Mouse (Mus musculus) embryonic facial prominence, embryonic 15.5 days (tissue): ENCODE results near the gene Ercc6l. TPM values are rescaled to one million over a fixed set of nuclear protein-coding genes. Genes with fewer than 3 reads are reported as not detected.
"Not testable (repeated sequence)": the region's sequence is repeated elsewhere in the genome, so short reads cannot be mapped to it uniquely, and the experiment has no call there.

ENCODE experiments used
- ATAC-seq: fragments of 200-750 bp; cut with Nextera tagmentation; 2 replicates; pipeline ENCODE4 v1.8.0; 2017; ENCODE audit warnings: low read depth, moderate TSS enrichment; ENCODE audit not compliant: insufficient number of reproducible peaks, low FRiP score, low TSS enrichment
- H3K27ac ChIP-seq: fragments of 300-500 bp; sonication (generic); replicated peaks from 2 replicates; pipeline ENCODE4 v1.5.1; 2015; ENCODE audit warnings: mild to moderate bottlenecking, inconsistent platforms
- H3K27me3 ChIP-seq: fragments of 300-500 bp; sonication (generic); 2 replicates; pipeline ENCODE4 v1.6.1; 2015; ENCODE audit warnings: inconsistent platforms
- H3K36me3 ChIP-seq: fragments of 300-500 bp; sonication (generic); 2 replicates; pipeline ENCODE4 v1.6.1; 2015; ENCODE audit warnings: mild to moderate bottlenecking, inconsistent platforms
- H3K4me1 ChIP-seq: fragments of 300-500 bp; sonication (generic); 2 replicates; pipeline ENCODE4 v1.6.1; 2015; ENCODE audit warnings: inconsistent platforms
- H3K4me2 ChIP-seq: fragments of 300-500 bp; sonication (generic); replicated peaks from 2 replicates; pipeline ENCODE4 v1.6.1; 2015; ENCODE audit warnings: mild to moderate bottlenecking, inconsistent platforms
- H3K4me3 ChIP-seq: fragments of 300-500 bp; sonication (generic); replicated peaks from 2 replicates; pipeline ENCODE4 v1.5.1; 2015; ENCODE audit warnings: mild to moderate bottlenecking, inconsistent platforms
- H3K9ac ChIP-seq: fragments of 300-500 bp; sonication (generic); 2 replicates; pipeline ENCODE4 v1.6.1; 2015; ENCODE audit warnings: inconsistent platforms
- H3K9me3 ChIP-seq: fragments of 300-500 bp; sonication (generic); replicated peaks from 2 replicates; pipeline ENCODE4 v1.6.1; 2016; ENCODE audit warnings: inconsistent platforms
- whole genome bisulfite sequencing: fragments of 180-500 bp; shearing (Covaris S2); methylation state at CpG from one replicate; pipeline ENCODE4 v1.1.7; 2015; 5-methylcytosine and 5-hydroxymethylcytosine counted together
- polyA plus RNA-seq: library from polyadenylated mRNA; unstranded; fragments of >200 nt; fragmentation: Nextera tagmentation; extraction: Ambion mirVana; gene quantifications from 2 replicates; pipeline ENCODE4 v1.2.1, GENCODE M21; 2015

The Ercc6l gene
- polyA plus RNA-seq, 1 experiment from 2014 or later: 8.6 TPM

GRCm38 (mm10) chrX:102109349-102109748 lies 47.5 kb downstream of the Ercc6l start:
- H3K27me3 ChIP-seq, H3K9me3 ChIP-seq, H3K4me1 ChIP-seq, H3K4me2 ChIP-seq, H3K9ac ChIP-seq, H3K36me3 ChIP-seq, ATAC-seq, H3K27ac ChIP-seq, H3K4me3 ChIP-seq: not testable (repeated sequence)
- 80% methylated on average over 5 of the region's 5 CpGs for WGBS

- 53% methylated on average over 2 of the region's 2 CpGs for WGBS
- not testable (repeated sequence) for ATAC-seq, H3K9ac ChIP-seq, H3K27me3 ChIP-seq, H3K4me1 ChIP-seq, H3K27ac ChIP-seq, H3K4me3 ChIP-seq, H3K4me2 ChIP-seq, H3K9me3 ChIP-seq, H3K36me3 ChIP-seq
These were observed 53.1 kb downstream of the Ercc6l start for GRCm38 (mm10) chrX:102103830-102104229.

DNA sequence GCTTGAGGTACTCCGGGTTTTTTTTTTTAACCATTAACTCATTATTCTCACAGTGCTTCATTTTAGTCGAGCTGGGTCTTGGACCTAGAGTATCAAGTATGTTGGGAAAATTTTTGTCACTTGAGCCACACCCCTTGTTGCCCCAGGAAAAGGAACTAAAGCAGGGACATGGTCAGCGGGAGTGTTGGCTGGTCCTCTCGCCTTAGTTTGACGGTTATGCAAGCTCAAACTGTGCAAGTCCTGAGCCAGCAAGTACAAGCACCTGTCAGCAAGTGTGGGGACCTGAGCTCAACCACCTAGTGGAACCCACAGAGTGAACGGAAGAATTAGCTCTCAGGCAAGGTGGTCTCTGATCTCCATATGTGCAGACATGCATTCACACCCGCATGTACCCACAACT lies 55.0 kb downstream of the Ercc6l start:
- 50% methylated on average over 7 of the region's 7 CpGs for WGBS

DNA sequence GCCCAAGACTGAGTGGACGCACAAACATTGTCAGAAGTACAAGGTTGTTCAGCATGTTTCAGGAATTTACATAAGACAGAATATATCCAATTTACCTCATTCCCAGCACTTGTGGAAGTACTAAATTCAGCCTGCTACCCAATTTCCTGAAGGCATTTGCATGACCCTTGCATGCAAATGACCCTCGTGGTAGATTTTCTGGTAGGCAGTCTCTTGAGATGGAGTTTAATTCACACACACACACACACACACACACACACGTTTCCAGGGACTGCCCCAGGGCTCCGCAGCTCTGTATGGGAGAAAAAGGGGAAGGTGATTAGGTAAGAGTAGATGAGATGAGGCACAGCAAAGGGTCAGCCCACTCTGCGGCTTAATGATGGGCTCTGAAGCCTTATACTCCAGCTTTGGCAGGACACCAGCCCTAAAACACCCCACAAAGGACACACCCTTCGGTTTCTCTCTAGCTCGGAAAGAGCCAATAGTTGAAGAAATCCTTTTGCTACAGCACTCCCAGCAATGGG lies 62.4 kb downstream of the Ercc6l start:
- Histone ChIP-seq H3K9me3 (no peaks in the 10 kb centered on the region), H3K36me3 (no peaks in the 10 kb centered on the region), H3K9ac (no peak overlapping the region), H3K4me1 (no peaks in the 10 kb centered on the region), H3K27me3 (peaks cover 4% of the 10 kb centered on the region; the same call in 1 of the 2 replicates), H3K4me3 (no peak overlapping the region), H3K4me2 (no peak overlapping the region), H3K27ac (no peak overlapping the region)
- 68% methylated on average over 7 of the region's 7 CpGs for WGBS
- no peak for ATAC-seq

More for the DNA sequence above, 55.0 kb downstream of the Ercc6l start:
- Histone ChIP-seq H3K27ac (no peak overlapping the region), H3K9me3 (no peaks in the 10 kb centered on the region), H3K36me3 (no peaks in the 10 kb centered on the region), H3K4me3 (no peak overlapping the region), H3K4me1 (no peaks in the 10 kb centered on the region), H3K9ac (no peak overlapping the region), H3K27me3 (no peaks in the 10 kb centered on the region), H3K4me2 (no peak overlapping the region)
- no peak for ATAC-seq

Other genes starting within 250 kb of the Ercc6l start
- gene Rtl5, start 85.8 kb downstream of the Ercc6l start, polyA plus RNA-seq: 1.1 and 2.2 TPM in 2 replicates
- gene Pin4, start 37.6 kb downstream of the Ercc6l start, polyA plus RNA-seq: 52.0 and 63.4 TPM in 2 replicates
- gene Rps4x, start 32.3 kb upstream of the Ercc6l start, polyA plus RNA-seq: 795 and 837 TPM in 2 replicates
- gene Cited1, start 95.1 kb upstream of the Ercc6l start, polyA plus RNA-seq: 15.2 and 17.5 TPM in 2 replicates